Mouse (Mus musculus) adrenal gland, adult (tissue): ENCODE measurements at regions not wholly inside any gene's neighbourhood (a gene's known extent, or its start where the extent isn't known, plus 50 kb on each side); places are given as distances from the start of the nearest gene placed in this dataset.

ENCODE experiments used
- DNase-seq, 2 experiments: peaks; one replicate each; pipeline ENCODE4 v3.0.0; 2022 to 2023; ENCODE audit warnings: low spot score in 1 of 2; ENCODE audit not compliant: inconsistent age in 2 of 2

DNA sequence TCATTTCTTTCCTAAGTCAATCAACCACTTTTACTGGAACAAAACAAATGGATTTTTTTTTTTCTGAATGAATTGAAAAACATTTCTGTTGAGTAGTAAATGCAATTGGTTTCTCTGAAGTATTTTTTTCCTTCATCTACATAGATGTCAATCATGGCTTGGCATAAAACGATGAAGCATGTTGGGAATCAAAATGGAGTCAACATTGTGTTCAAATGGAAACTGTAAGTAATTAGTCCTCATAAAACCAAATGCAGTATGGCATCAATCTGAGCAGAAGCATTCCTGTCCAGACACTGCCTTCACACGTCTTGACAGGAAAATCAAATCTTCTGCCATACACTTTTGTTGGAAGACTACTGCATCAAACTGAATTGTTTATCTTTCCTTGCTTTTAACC lies 237.0 kb downstream of the Pcdh18 start:
- DNase-seq, result no peak

DNA sequence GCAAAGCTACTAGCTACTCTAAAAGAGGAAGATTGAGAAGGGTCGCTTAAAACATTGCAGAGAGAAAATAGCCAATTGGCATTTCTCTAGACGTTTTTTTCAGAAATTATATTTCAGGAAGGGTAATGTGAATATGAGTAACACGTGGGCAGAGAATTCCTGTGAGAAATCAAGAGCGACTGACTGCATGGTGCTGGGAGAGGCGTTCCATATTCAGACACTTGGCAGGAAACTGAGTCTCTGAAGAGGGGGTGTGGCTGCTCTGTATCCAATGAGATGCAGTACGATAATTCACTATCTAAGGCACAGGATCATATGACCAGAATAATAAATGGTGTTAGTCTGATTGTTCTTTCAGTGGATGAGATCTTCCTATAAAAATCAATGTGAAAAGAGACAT lies 252.5 kb downstream of the Pcdh18 start:
- DNase-seq, result no peak

DNA sequence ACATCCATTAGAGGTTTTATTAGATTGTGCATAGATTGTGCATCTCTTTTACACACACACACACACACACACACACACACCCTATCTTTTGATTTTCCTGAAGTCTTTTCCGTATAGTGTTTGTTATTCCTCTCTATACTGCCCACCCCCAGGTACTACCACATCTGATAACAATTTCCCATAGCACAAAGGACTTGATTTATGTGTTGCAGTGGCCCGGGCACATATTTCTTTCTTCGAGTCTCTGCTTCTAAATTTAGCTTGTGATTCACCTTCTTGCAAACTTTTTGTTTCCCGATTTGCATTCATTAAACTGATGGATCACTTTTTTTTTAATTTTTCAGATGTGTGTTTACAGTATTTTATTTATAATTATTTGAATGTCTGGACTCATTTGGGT lies 254.8 kb downstream of the Pcdh18 start:
- no peak for DNase-seq

DNA sequence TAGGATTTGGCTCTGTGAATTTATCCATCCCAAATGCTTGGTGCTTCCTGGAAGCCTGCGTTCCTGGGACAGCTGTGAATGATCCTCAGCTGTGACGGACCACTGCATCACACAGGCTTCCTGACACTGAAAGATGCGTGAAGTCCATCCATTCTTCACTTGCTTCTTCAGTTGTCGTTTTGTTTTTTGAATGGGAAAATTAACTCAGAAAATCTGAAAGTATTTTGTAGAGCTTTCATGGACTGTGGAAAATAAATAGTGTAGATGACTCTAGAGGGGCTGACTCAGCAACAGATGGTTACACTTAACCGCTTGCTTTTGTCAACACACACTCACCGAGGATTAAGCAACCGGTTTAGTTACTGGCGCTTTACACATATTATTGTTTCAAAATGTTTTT lies 272.0 kb downstream of the Pcdh18 start:
- no peak for DNase-seq
